Mouse (Mus musculus) heart, embryonic 10.5 days (tissue): ENCODE measurements around the gene Cyp2c50. TPM values are rescaled to one million over a fixed set of nuclear protein-coding genes. Genes with fewer than 3 reads are reported as not detected.
"Not testable (repeated sequence)": the region's sequence is repeated elsewhere in the genome, so short reads cannot be mapped to it uniquely, and the experiment has no call there.

Experiments
- DNase-seq: peaks from one replicate; pipeline ENCODE4 v3.0.0-alpha.2; 2017; ENCODE audit warnings: low spot score
- H3K27ac ChIP-seq: fragments of 300-500 bp; sonication (generic); 2 replicates; pipeline ENCODE4 v1.5.1; 2016; ENCODE audit warnings: mild to moderate bottlenecking
- H3K27me3 ChIP-seq: fragments of 300-500 bp; sonication (generic); 2 replicates; pipeline ENCODE4 v1.6.1; 2016; ENCODE audit warnings: mild to moderate bottlenecking; ENCODE audit not compliant: poor library complexity, insufficient read depth, severe bottlenecking
- H3K36me3 ChIP-seq: fragments of 300-500 bp; sonication (generic); 2 replicates; pipeline ENCODE4 v1.6.1; 2016; ENCODE audit warnings: mild to moderate bottlenecking, moderate library complexity
- H3K4me1 ChIP-seq: fragments of 300-500 bp; sonication (generic); 2 replicates; pipeline ENCODE4 v1.6.1; 2016; ENCODE audit warnings: mild to moderate bottlenecking
- H3K4me3 ChIP-seq: fragments of 300-500 bp; sonication (generic); 2 replicates; pipeline ENCODE4 v1.5.1; 2016; ENCODE audit warnings: mild to moderate bottlenecking, moderate library complexity
- H3K9me3 ChIP-seq: fragments of 300-500 bp; sonication (generic); 2 replicates; pipeline ENCODE4 v1.6.1; 2016; ENCODE audit warnings: mild to moderate bottlenecking, moderate library complexity
- WGBS: fragments of 180-500 bp; shearing (Covaris S2); methylation state at CpG from one replicate; pipeline ENCODE4 v1.1.7; 2016; 5-methylcytosine and 5-hydroxymethylcytosine counted together
- polyA plus RNA-seq: library from polyadenylated mRNA; unstranded; fragments of >200 nt; fragmentation: Nextera tagmentation; extraction: Ambion mirVana; gene quantifications from 2 replicates; pipeline ENCODE4 v1.2.1, GENCODE M21; 2016

Cyp2c50 gene
- not detected in 2 replicates for polyA plus RNA-seq

DNA sequence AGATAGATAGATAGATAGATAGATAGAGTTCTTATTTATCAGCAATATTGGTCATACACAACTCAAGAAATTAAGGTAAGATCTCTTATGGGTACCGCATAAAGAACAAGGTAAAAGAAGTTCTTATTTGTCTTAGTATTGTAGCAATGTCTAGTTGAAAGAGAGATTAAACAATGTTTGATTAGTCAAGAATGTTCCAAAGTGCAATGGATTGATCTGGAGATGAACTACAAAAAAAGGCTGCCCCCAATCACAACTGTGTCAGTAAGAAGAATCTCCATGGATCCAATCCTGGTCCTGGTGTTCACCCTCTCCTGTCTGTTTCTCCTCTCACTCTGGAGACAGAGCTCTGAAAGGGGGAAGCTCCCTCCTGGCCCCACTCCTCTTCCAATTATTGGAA lies at the start of gene Cyp2c50:
Cyp2c50 (plus strand) TSS at position 268 of the 400 bp plus-strand sequence.
- DNase-seq, H3K9me3 ChIP-seq, H3K27me3 ChIP-seq, H3K36me3 ChIP-seq, H3K27ac ChIP-seq, H3K4me3 ChIP-seq, H3K4me1 ChIP-seq: not testable (repeated sequence)
- WGBS = 94% methylated on average over 1 of the region's 1 CpGs

DNA sequence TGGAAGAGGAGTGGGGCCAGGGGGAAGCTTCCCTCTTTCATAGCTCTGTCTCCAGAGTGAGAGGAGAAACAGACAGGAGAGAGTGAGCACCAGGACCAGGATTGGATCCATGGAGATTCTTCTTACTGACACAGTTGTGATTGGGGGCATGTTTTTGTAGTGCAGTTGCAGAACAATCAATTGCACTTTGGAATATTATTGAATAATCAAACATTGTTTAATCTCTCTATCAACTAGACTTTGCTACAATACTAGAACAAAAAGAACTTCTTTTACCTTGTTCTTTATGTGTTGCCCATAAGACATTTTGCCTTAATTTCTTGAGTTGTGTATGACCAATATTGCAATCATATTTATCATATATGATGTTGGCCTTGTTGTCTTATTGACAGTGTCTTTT lies 15.8 kb upstream of the Cyp2c50 start, which contains the start of gene Cyp2c54:
Cyp2c54 (minus strand) TSS at position 127 of the 400 bp plus-strand sequence.
- no peaks in the 10 kb centered on the region for H3K4me1 ChIP-seq
- no peak within 1 kb of the TSS for H3K27ac ChIP-seq
- H3K4me3 ChIP-seq = no peak within 1 kb of the TSS
- H3K27me3 ChIP-seq = no peaks in the 10 kb centered on the region
- H3K36me3 ChIP-seq = no peaks in the 10 kb centered on the region
- DNase-seq = no peak
- H3K9me3 ChIP-seq = no peaks in the 10 kb centered on the region

DNA sequence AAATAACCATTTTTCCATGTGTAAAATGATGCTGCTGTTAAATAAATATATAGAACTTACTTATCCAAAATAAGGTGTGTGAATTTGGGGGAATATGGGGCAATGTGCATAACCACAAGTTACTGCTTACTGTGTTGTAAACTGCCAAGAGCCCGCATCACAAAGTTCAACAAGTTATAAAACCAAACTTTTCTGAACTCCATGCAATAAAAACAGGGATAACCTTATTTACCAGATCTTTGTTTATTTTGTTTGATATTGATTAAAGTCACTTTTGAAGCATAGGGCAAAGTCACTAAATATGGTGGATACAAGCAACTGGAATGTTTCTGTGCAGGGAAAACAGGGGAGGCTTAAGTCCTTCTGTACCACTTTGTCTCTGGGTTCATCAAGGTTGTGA lies 1.1 kb upstream of the Cyp2c50 start:
- H3K9me3 ChIP-seq = no peaks in the 10 kb centered on the region
- H3K4me1 ChIP-seq = no peaks in the 10 kb centered on the region
- no peak overlapping the region for H3K27ac ChIP-seq
- H3K27me3 ChIP-seq = no peaks in the 10 kb centered on the region
- DNase-seq = no peak
- H3K4me3 ChIP-seq = no peak overlapping the region
- no peaks in the 10 kb centered on the region for H3K36me3 ChIP-seq
- WGBS = 88% methylated on average over 1 of the region's 1 CpGs

DNA sequence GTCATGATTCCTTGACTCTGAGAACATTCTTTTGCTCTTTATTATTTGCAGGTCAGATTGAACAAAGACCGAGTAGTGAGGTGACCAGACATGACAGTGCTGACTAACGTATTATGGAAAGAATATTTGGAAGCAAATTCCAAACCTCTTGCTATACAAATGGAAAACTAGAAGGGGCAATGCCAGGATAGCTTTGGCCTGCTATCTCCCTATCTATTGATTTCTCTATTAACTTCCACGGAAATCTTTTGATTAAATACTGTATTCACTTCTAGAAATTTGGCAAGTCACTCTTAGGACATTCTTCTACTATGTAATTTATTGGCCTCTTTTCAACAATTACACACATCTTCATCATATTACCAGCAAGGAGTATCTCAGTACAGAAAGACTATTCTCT lies 1.6 kb downstream of the Cyp2c50 start:
- no peak for DNase-seq
- Histone ChIP-seq H3K27ac (no peak overlapping the region), H3K4me3 (no peak overlapping the region), H3K4me1 (no peaks in the 10 kb centered on the region), H3K27me3 (no peaks in the 10 kb centered on the region), H3K9me3 (no peaks in the 10 kb centered on the region), H3K36me3 (no peaks in the 10 kb centered on the region)
- 71% methylated on average over 3 of the region's 3 CpGs for WGBS

DNA sequence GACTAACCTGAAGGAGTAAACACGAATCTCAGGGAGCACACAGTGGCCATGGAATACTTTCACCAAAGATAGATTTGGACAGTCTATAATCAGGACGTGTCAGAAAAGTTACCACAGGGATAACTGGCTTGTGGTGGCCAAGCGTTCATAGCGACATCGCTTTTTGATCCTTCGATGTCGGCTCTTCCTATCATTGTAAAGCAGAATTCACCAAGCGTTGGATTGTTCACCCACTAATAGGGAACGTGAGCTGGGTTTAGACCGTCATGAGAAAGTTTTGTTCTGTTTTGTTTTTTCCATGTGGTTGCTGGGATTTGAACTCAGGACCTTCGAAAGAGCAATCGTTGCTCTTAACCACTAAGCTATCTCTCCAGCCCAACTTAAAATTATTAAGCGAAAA lies 30.1 kb downstream of the Cyp2c50 start:
- 80% methylated on average over 13 of the region's 13 CpGs for WGBS
- not testable (repeated sequence) for H3K9me3 ChIP-seq, DNase-seq, H3K4me1 ChIP-seq, H3K27ac ChIP-seq, H3K4me3 ChIP-seq, H3K27me3 ChIP-seq, H3K36me3 ChIP-seq

DNA sequence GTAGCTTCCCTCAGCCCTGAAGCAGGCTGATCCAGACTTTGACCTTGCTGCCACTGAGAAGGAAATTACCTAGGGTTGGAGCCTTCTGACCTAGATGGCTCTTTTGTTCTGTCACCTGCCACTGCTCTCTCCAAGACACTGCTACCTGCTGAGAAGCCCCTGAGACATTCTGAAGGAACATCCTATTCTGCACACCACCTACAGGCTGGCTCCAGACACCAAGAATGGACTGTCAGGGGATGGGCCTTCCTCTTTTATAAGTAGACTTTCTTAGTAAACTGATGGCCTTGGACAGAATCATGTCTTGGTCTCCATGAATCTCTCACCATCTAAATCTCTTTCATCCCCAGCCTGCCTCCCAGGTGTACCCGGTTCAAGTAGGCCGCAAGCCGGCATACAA lies 35.7 kb downstream of the Cyp2c50 start:
- WGBS = 81% methylated on average over 3 of the region's 3 CpGs
- not testable (repeated sequence) for H3K27ac ChIP-seq, H3K36me3 ChIP-seq, H3K9me3 ChIP-seq, DNase-seq, H3K4me3 ChIP-seq, H3K4me1 ChIP-seq, H3K27me3 ChIP-seq

GRCm38 (mm10) chr19:40126996-40127395 lies 37.5 kb downstream of the Cyp2c50 start:
- H3K27ac ChIP-seq, DNase-seq, H3K4me1 ChIP-seq, H3K27me3 ChIP-seq, H3K36me3 ChIP-seq, H3K9me3 ChIP-seq, H3K4me3 ChIP-seq: not testable (repeated sequence)
- WGBS = 47% methylated on average over 2 of the region's 2 CpGs

Other genes starting within 250 kb of the Cyp2c50 start
- gene Cyp2c69, start 202.9 kb upstream of the Cyp2c50 start, polyA plus RNA-seq = not detected in 2 replicates
- not detected in 2 replicates for gene Cyp2c37, start 97.3 kb upstream of the Cyp2c50 start, polyA plus RNA-seq
- gene Cyp2c54, start 15.9 kb upstream of the Cyp2c50 start, polyA plus RNA-seq = not detected in 2 replicates
- gene Cyp2c70, start 97.6 kb downstream of the Cyp2c50 start, polyA plus RNA-seq = 0.98 TPM in 1 of 2 replicates, not detected in the other
- gene Pdlim1, start 182.2 kb downstream of the Cyp2c50 start, polyA plus RNA-seq = 262 and 337 TPM in 2 replicates